Mouse (Mus musculus): Measurements from ENCODE around the gene Gm20388.

The Gm20388 gene

DNA sequence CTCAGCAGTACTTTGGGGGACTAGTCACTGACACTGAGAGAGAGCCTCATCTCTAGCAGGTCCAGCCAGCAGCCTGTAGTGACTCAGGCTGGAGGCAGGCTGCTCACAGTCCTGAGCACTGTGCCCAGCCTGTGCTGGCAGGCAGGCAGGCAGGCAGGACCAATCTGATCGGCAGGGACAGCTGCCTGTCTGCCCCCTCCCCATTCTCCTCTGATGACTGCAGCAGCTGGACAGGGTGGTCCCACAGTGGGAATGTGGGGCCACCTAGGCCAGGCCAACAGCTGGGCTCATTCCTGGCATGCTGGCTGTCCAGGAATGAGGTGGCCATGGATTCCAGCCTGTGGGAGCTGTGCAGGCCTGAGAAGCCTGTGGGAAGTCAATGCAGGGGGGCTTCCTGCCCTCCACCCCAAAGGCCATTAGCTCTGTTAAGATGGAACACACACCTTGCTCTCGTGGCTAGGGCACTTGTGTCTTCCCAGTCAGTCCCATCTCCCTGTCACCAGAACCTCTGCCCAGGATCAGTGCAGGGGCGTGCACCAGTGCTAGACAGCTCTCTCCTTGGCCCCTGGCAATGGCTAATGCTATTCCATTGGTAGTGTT is 2940.1 kb downstream of the Gm20388 start:
- DNase-seq (ENCODE audit: low spot score in 2 of 2): no peak

DNA sequence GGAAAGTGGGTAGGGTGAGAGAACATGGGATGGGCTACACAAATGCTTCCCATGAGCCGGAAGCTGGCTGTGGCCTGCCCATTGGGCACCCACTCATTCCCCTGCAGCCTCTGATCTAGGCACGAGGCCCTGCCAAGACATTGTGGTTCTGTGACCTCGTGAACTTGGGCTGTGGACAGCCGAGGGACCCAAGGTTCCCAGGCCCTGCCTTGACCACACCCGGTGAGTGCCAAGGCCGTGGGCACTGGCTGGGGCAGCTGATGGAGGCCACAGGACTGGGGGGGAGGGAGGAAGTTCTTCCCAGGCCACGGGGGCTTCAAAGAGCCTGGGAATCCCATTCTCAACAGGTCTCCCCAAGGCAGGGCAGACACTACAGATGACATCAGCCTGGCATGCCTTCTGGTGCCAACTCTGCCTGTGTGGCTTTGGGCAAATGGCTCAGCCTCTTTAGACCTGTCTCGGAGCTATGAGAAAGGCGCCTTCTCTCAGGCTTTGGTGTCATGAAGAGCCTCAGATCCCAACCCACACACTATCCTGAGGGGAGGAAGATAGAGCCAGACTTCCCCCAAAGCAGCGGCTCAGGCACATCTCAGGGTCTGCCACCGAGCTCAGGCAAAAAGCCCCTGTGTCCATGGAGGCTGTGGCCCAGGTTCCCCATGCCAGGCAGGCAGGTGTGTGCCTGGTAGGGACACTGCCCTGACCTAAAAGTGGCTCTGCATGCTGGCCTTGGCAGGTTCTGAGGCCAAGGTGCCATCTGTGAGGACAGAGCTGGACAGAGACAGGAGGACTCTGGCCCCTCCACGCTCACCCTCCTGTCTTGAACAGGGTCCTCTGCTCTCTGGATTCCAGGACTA is 2941.3 kb downstream of the Gm20388 start:
- DNase-seq (ENCODE audit: low spot score in 2 of 2): no peak

DNA sequence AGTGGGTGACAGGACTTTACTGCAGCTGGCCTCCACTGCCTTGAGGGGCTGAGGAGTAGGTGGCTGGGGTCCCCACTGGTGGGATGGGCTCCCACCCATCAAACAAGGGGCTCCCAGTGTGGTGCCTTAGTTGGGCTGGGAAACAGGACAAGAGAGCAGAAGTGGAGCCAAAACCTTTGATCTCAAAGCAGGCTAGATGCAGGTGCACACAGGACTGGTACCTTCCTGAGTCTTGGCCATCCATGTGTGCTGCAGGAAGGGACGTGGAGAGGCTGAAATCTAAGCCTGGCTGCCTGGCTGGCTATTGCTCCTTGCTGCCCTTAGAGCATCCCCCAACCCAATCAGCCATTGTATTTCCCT is 2941.9 kb downstream of the Gm20388 start:
- DNase-seq (ENCODE audit: low spot score in 2 of 2): no peak

DNA sequence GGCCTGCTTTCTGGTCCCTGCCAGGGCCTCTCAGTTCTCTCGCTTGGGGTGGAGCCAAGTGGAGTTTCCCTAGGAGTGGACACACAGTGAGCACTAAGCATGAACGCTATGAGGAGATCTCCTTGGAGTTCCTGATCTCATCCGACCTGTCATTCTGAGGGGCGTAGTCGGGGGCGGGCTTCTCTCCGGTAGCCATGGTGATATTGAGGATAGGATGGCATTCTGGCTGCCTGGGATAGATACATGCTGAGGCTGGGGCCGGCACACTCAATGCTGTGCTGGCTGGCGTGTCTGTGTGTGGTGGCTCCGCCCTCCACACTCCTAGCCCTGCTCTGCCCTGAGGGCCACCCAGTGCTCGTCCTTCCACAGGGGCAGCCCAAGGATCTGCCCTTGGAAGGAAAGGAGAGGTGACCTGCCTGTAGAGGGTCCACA is 2942.7 kb downstream of the Gm20388 start:
- no peak for DNase-seq (ENCODE audit: low spot score in 2 of 2)

DNA sequence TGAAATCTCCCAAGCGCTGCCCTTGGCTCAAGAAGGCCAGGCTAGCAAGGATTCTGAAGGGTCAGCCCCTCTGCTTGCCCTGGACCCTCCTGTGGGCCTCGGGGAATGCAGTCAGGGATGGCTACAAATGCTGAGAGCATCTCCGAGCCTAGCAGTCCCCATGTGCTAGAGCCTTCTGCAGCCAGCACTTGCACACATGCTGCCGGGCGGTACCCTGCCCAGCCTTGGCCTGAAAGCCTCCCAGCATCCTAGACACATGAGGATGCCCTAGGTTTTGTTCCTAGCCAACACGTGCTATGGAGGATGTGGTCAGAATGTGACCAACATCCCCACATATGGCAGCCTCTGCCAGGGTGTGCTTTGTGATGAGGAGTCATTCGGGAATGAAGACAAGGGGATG is 2943.7 kb downstream of the Gm20388 start:
- no peak for DNase-seq (ENCODE audit: low spot score in 2 of 2)

DNA sequence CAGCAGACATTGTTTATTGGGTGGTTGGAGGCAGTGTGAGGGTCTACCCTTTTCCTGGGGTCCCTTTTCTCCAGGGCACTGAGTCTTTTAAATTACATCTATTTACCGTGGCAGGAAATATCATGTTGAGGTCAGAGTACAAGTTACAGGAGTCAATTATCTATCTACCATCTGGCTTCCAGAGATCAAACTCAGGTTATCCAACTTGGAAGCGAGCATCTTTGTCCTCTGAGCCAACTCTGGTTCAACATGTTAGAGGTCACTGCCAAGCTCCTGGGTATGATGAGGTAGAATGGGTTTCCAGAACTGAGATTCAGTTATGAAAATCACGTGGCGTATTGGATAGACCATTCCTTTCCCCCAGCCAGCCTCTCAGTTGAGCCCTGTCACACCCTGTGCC is 2944.5 kb downstream of the Gm20388 start:
- no peak for DNase-seq (ENCODE audit: low spot score in 2 of 2)

DNA sequence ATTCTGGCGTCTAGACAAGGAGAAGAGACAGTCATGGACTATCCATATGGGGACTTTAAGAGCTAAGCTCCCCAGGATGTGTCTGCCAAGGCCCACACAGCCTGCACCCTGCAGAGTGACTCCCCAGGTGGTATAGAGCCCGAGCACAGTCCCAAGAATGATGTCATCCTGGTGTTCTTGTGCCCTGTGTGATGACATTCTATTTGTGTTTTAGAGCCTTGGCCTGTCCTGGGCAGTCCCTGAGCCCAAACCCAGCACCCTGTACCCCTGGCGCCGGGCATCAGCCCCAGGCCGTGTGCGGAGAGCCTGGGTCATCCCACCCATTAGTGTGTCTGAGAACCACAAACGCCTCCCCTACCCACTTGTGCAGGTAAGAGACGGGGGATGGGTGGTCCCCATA is 2945.6 kb downstream of the Gm20388 start:
- no peak for DNase-seq (ENCODE audit: low spot score in 2 of 2)

DNA sequence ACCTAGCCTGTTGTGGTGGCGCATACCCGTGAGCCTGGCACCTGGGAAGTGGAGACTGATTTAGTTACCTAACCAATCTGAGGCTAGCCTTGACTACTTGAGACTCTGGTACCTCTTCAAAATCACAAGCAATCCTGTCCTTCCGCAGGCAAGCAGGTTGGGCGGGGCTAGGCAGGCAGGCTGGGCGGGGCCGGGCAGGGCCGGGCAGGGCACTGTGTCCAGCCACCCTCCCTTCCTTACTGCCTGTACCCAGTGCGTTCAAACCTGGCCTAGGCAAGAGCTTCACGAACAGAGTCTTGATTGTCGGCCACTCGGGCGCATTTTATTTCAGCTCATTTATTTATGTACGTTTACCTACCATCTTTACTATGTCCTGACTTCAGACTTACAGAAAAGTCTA is 2949.2 kb downstream of the Gm20388 start:
- no peak for DNase-seq (ENCODE audit: low spot score in 2 of 2)

DNA sequence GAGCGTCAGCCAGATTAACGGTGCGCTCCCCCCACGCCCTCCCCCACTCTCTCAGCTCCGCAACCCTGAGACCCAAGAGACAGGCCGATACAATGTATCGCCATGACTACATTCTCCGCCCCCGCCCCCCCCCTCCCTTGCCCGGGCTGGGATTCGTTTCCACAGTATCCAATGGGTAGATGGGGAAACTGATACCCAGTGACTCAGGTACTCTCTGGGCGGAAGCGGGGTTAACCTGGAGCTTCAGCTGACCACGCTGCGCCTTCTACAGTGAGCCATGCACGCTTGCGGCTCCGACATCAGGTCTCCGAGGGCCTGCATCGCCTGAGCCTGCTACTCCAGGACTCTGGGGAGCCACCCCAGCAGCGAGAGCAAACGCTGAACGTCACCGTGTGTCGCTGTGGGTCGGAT is 2954.1 kb downstream of the Gm20388 start:
- DNase-seq (ENCODE audit: low spot score in 2 of 2): no peak

DNA sequence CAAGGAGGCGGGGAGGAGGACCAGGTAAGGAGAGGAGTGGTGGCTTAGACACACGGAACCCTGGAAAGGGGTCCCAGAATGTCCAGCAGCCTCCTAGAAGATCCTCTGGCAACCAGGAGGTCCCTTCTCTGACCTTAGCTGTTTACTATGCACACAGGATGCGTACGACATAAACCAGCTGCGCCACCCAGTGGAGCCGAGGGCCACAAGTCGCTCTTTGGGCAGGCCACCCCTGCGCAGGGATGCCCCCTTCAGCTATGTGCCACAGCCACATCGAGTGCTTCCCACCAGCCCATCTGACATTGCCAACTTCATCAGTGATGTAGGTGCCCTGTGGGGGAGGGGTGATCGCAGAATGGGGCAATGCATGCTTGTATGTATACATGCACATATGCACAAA is 2954.8 kb downstream of the Gm20388 start:
- no peak for DNase-seq (ENCODE audit: low spot score in 2 of 2)

DNA sequence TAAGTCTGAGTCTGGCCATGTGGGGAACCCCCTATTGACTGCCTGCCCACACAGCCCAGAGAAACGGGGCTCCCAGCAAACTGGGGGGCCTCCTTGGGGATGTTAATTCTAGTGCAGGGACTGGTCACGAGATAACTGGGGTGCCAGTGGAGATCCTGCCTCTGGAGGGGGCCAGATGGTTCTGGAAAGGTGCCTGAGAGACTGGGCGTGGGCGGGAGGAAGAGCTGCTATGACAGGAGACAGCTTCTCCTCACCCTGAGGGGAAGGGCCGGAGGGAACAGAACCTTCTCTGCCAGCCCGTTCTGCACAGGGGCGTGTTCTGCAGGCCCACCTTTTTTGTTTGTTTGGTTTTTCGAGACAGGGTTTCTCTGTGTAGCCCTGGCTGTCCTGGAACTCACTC is 2955.6 kb downstream of the Gm20388 start:
- no peak for DNase-seq (ENCODE audit: low spot score in 2 of 2)

DNA sequence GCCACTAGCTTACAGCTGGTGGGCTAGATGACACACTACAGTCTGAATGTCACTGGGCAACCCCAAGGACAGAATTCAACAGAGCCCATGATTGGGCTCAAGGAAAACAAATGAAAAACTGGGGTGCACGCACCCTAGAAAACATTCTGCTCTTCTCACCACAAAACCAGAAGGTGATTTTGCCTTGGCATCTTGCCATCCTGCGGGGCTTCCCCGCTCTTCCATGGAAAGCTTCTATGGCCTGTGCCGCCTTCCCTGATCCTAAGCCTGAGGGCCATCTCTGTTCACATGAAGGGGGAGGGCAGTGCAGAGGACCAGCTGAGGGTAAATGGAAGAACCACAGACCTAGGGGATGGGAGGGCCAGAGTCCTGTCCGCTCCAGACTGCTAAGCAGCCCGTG is 2957.3 kb downstream of the Gm20388 start:
- no peak for DNase-seq (ENCODE audit: low spot score in 2 of 2)

DNA sequence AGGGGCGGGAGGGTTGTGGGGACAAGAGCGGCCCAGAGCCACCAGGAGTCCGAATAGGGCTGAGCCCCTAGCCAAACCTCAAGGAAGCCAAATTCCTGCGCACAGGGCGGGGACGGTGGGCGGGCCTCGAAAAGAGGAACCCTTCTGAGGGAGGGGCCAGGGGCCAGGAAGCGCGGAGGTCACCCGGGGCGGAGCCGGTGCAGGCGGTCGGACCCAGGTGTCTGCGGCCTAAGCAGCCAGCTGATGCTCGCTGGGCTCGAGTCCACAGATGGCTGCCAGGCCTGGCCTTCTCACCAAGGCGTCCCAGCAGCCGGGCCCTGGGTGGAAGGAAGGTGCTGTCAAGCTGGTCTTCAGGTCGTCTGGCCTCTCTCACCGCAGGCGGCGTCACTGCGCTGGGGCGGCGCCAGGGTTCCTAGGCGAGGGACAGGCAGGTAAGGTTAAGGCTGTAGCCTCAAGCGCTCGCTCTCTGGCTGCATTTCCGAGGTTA is 2959.8 kb downstream of the Gm20388 start:
- DNase-seq (ENCODE audit: low spot score in 2 of 2): peak; percentile 83 to 89

DNA sequence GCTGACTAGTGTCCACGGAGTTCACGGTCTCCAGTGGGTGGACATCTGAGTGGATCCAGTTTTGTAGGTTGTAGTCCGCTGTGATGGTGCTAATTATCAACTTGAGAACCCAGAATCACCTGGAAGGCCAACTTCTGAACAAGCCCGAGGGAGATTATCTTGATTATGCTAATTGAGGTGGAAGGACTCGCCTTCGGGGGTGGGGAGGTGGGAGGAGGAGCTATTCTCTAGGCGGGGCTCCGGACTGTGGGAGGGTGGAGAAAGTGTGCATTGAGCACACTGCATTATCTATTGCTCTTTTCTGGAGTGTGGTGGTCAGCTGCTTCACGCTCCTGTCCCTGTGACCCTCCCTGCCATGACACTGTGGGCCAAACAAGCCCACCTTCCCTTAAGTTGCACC is 2961.0 kb downstream of the Gm20388 start:
- no peak for DNase-seq (ENCODE audit: low spot score in 2 of 2)

DNA sequence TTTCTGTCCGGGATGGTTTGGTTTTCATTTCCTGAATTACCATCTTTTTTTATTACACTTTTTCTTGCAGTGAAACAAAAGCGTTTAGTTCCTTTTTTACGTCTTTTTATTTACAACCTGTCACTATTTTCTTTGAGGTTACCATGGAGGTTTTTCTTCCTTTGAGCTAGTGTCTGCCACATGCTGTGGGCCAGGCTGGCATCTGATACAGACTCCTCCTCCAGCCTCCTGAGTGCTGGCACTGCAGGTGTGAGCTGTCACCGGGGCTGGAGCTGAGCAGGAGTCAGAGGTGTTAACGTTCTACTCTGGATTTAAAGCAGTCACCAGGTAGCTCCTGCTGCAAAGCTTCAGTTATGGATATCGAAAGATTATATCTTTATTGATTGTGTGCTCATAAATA is 2962.5 kb downstream of the Gm20388 start:
- DNase-seq (ENCODE audit: low spot score in 2 of 2): no peak

DNA sequence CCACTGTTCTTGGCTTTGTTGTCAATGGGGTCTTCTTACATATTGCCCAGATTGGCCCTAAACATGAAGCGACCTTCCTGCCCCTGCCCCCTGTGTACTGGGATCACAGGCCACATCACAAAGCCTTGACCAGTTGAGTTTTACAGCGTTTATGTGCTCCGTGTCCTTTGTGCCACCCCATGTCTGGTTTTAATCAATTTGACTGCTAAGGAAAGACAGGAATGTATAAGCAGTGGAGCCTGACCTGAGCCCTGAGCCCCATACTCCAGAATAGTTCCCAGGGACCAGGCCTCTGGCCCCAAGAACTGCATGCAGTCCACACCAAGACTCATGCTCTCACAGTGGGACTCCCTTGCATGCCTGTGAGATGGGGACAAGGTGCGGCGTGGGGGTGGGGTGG is 2964.5 kb downstream of the Gm20388 start:
- no peak for DNase-seq (ENCODE audit: low spot score in 2 of 2)

DNA sequence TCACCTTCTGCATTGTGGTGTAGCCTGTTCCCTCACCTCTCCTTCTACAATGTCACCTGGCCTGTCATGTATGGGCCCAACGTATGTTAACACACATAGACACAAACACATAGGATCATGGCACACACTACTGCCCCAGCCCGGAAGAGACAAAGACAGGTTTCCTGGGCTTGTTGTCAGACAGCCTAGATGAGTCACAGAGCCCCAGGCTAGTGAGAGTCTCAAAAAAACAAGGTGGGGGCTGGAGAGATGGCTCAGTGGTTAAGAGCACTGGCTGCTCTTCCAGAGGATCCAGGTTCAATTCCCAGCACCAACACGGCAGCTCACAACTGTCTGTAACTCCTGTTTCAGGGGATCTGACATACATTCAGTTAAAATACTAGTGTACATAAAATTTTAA is 2967.6 kb downstream of the Gm20388 start:
- DNase-seq (ENCODE audit: low spot score in 2 of 2): no peak

DNA sequence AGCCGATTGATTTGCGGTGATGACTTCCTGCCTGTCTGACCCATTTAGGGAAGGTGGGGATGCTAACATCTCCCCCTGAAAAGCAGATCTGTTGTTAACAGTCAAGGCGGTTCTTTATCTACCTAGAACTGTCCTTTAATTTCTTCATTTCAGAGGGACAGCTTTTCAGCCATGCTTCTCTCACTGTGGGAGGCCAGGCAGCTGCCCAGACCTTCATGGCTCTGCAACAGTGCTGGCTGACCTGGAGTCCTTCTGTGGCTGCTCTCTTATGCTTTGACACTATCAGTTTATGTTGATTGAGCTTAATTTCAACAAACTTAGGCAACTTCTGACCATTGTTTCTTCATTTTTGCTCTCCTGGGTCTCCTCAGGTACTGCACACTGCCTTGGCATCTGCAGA is 2969.7 kb downstream of the Gm20388 start:
- no peak for DNase-seq (ENCODE audit: low spot score in 2 of 2)

DNA sequence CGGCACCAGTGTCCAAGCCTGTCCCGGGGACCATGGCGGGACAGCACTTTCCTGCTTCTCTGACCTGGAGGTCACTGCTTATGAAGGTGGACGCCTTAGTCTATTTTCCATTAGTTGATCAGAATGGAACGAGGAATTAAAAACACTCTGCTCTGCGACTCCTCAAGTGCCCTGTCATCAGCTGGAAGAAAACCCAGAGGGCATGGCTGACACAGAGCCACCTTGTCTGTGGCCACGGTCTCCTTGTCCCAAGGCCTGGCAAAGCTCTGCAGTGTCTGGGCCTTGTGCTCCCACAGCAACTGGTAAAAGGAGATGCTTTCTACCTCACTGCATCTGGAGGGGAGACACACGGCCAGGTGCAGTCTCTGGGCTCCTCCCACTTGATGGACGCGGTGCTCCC is 2973.0 kb downstream of the Gm20388 start:
- DNase-seq (ENCODE audit: low spot score in 2 of 2): no peak

DNA sequence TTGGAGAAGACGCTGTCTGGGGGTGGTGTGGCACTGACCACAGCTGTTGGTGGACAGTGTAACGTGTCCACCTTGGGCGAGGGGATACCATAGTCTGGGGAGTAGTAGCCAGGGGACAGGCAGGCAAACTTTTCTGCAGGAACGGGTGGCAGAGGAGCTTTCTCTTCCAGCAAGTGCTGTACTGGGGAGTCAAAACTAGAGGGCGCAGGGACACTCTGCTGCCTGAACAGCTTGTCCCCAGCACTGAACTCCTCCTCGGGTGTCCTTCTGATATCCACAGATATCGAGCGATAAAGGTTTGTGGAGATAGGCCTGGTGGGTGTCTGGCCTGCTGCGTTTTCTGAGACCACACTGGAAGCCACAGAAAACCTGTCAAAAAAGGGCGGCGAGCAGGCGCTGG is 2980.8 kb downstream of the Gm20388 start:
- no peak for DNase-seq (ENCODE audit: low spot score in 2 of 2)

DNA sequence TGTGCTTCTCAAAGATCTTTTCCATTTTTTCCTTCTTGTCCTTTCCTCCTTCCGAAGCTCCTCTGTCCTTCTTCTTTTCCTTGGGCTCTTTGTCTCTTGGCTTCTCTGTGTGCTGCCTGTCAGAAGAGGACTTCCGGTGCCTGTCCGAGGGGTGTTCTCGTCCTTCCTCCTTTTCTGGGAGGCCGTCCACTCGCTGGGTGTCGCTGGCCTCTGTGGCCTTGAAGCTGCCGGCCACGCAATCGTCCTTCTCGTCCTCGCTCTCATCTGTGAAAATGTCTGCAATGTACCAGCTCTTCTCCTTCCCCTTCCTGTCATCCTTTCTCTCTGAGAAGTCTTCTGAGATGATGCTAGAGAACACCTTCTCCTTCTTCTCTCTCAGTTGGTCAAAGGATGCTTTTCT is 2982.8 kb downstream of the Gm20388 start:
- no peak for DNase-seq (ENCODE audit: low spot score in 2 of 2)

DNA sequence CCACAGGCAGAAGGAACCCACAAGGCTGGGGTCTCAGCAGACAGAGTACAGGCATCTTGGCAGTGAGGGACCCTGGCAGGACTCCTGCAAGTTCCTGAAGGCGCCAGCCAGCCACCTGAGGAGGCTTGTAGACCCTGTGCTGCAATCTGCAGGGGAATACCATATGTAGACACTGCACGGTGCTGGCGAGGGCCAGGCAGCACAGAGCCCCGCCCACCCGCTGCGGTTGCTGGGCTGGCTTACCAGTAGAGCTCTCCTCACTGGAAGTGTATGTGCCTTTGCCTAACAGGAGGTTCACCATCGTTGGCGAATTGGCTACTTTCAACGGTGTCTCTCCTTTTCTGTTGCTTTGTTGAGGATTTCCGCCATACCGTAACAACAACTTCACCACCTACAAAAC is 2985.7 kb downstream of the Gm20388 start:
- no peak for DNase-seq (ENCODE audit: low spot score in 2 of 2)

DNA sequence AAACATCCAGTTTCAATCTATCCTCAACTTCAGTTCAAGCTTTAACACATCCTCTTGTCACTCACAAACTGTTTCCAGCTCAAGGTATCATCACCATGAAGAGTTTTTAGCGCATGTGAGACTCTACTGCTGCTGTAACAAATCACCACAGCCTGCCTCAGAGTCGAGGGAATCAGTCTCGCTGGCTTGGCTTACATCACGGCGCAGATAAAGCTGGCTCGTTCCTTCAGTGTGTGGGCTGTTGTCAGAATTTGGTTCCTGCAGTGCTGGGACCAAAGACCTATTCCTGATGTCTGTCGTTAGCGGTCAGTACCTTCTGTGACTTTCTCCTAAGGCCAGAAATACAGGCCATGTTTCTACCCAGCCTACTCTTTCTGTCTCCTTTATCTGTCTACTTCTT is 2986.6 kb downstream of the Gm20388 start:
- DNase-seq (ENCODE audit: low spot score in 2 of 2): no peak

DNA sequence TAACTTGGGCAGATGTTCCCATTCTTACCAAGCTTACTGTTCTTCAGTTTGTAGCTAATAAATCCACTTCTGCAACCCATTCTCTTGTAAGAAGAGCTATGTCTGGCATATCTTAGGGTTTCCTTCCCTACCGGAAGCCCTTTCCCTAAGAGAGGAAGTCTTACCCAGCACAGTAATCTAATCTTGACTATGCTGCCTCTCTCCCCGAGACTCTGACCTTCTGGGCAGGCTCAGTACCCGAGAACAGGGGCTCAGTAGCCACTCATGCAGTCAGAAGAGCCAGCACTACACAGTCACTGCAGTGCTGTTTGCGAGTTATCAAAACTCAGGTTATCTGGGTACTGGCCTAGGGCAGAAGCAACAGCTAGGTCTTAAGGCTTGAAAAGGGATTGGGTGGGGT is 2987.4 kb downstream of the Gm20388 start:
- DNase-seq (ENCODE audit: low spot score in 2 of 2): no peak
